Mouse (Mus musculus) heart, embryonic 15.5 days (tissue): ENCODE measurements around the gene Gm28047. TPM values are rescaled to one million over a fixed set of nuclear protein-coding genes. Genes with fewer than 3 reads are reported as not detected.

ENCODE experiments used
- ATAC-seq: fragments of 200-750 bp; cut with Nextera tagmentation; replicated peaks from 2 replicates; pipeline ENCODE4 v1.8.0; 2017; ENCODE audit warnings: low read depth, moderate TSS enrichment; ENCODE audit not compliant: insufficient number of reproducible peaks, insufficient read depth, low FRiP score
- H3K27ac ChIP-seq: fragments of 300-500 bp; sonication (generic); 2 replicates; pipeline ENCODE4 v1.5.1; 2015; ENCODE audit warnings: mild to moderate bottlenecking, inconsistent platforms
- H3K27me3 ChIP-seq: fragments of 300-500 bp; sonication (generic); 2 replicates; pipeline ENCODE4 v1.6.1; 2015; ENCODE audit warnings: inconsistent platforms
- H3K36me3 ChIP-seq: fragments of 300-500 bp; sonication (generic); 2 replicates; pipeline ENCODE4 v1.6.1; 2015; ENCODE audit warnings: mild to moderate bottlenecking, inconsistent platforms
- H3K4me1 ChIP-seq: fragments of 300-500 bp; sonication (generic); replicated peaks from 2 replicates; pipeline ENCODE4 v1.6.1; 2015; ENCODE audit warnings: inconsistent platforms
- H3K4me2 ChIP-seq: fragments of 300-500 bp; sonication (generic); 2 replicates; pipeline ENCODE4 v1.6.1; 2015; ENCODE audit warnings: inconsistent platforms, mild to moderate bottlenecking, moderate library complexity
- H3K4me3 ChIP-seq: fragments of 300-500 bp; sonication (generic); 2 replicates; pipeline ENCODE4 v1.5.1; 2015; ENCODE audit warnings: mild to moderate bottlenecking, inconsistent platforms
- H3K9ac ChIP-seq: fragments of 300-500 bp; sonication (generic); 2 replicates; pipeline ENCODE4 v1.6.1; 2015; ENCODE audit warnings: mild to moderate bottlenecking, inconsistent platforms
- H3K9me3 ChIP-seq: fragments of 300-500 bp; sonication (generic); replicated peaks from 2 replicates; pipeline ENCODE4 v1.6.1; 2016; ENCODE audit warnings: inconsistent platforms
- WGBS: fragments of 180-500 bp; shearing (Covaris S2); methylation state at CpG from one replicate; pipeline ENCODE4 v1.1.7; 2015; ENCODE audit warnings: mixed read lengths; 5-methylcytosine and 5-hydroxymethylcytosine counted together
- polyA plus RNA-seq: library from polyadenylated mRNA; unstranded; fragments of >200 nt; fragmentation: Nextera tagmentation; extraction: Ambion mirVana; gene quantifications from 2 replicates; pipeline ENCODE4 v1.2.1, GENCODE M21; 2015

Gene Gm28047
- polyA plus RNA-seq, 1 experiment from 2014 or later = not detected

GRCm38 (mm10) chr15:102505770-102506463 is 119.0 kb downstream of the Gm28047 start:
- Histone ChIP-seq H3K4me2 (no peak overlapping the region), H3K9me3 (no peaks in the 10 kb centered on the region), H3K27me3 (no peaks in the 10 kb centered on the region), H3K4me1 (peaks cover 26% of the 10 kb centered on the region), H3K9ac (no peak overlapping the region), H3K27ac (no peak overlapping the region), H3K4me3 (no peak overlapping the region), H3K36me3 (peaks cover 43% of the 10 kb centered on the region)
- WGBS = 61% methylated on average over 9 of the region's 9 CpGs
- ATAC-seq = no peak

GRCm38 (mm10) chr15:102505073-102505769 is 119.6 kb downstream of the Gm28047 start:
- H3K9me3 ChIP-seq = no peaks in the 10 kb centered on the region
- H3K4me1 ChIP-seq = peaks cover 21% of the 10 kb centered on the region
- peaks cover 50% of the 10 kb centered on the region for H3K36me3 ChIP-seq
- no peak overlapping the region for H3K9ac ChIP-seq
- H3K27ac ChIP-seq = no peak overlapping the region
- no peak overlapping the region for H3K4me2 ChIP-seq
- H3K4me3 ChIP-seq = no peak overlapping the region
- H3K27me3 ChIP-seq = no peaks in the 10 kb centered on the region
- 66% methylated on average over 12 of the region's 12 CpGs for WGBS
- no peak for ATAC-seq

- 83% methylated on average over 9 of the region's 9 CpGs for WGBS
- H3K27me3 ChIP-seq = no peaks in the 10 kb centered on the region
- no peak overlapping the region for H3K4me2 ChIP-seq
- no peaks in the 10 kb centered on the region for H3K9me3 ChIP-seq
- H3K4me3 ChIP-seq = no peak overlapping the region
- H3K9ac ChIP-seq = no peak overlapping the region
- ATAC-seq = no peak
- H3K27ac ChIP-seq = no peak overlapping the region
- H3K36me3 ChIP-seq = peaks cover 61% of the 10 kb centered on the region
- peaks cover 11% of the 10 kb centered on the region; the same call in 1 of the 2 replicates for H3K4me1 ChIP-seq
Observed at GRCm38 (mm10) chr15:102503924-102504782, 120.7 kb downstream of the Gm28047 start.

GRCm38 (mm10) chr15:102503447-102503846 is 121.4 kb downstream of the Gm28047 start, which contains the start of gene Gm10337:
Gm10337 (plus strand) TSS chr15:102503722.
- no peaks in the 10 kb centered on the region for H3K27me3 ChIP-seq
- H3K4me1 ChIP-seq = peaks cover 9% of the 10 kb centered on the region; the same call in 1 of the 2 replicates
- 94% methylated on average over 1 of the region's 1 CpGs for WGBS
- no peaks in the 10 kb centered on the region for H3K9me3 ChIP-seq
- no peak within 1 kb of the TSS for H3K9ac ChIP-seq
- ATAC-seq = no peak
- no peak within 1 kb of the TSS for H3K4me2 ChIP-seq
- H3K27ac ChIP-seq = no peak within 1 kb of the TSS
- no peak within 1 kb of the TSS for H3K4me3 ChIP-seq
- H3K36me3 ChIP-seq = peaks cover 66% of the 10 kb centered on the region

- no peak overlapping the region for H3K4me3 ChIP-seq
- no peak for ATAC-seq
- no peak overlapping the region for H3K9ac ChIP-seq
- peaks cover 77% of the 10 kb centered on the region for H3K36me3 ChIP-seq
- no peak overlapping the region for H3K4me2 ChIP-seq
- 72% methylated on average over 9 of the region's 9 CpGs for WGBS
- H3K27ac ChIP-seq = no peak overlapping the region
- H3K9me3 ChIP-seq = no peaks in the 10 kb centered on the region
- H3K4me1 ChIP-seq = peaks cover 9% of the 10 kb centered on the region; the same call in 1 of the 2 replicates
- H3K27me3 ChIP-seq = no peaks in the 10 kb centered on the region
Observed at GRCm38 (mm10) chr15:102502254-102502840, 122.5 kb downstream of the Gm28047 start.

- Histone ChIP-seq H3K4me1 (peaks cover 9% of the 10 kb centered on the region; the same call in 1 of the 2 replicates), H3K9me3 (no peaks in the 10 kb centered on the region), H3K27me3 (no peaks in the 10 kb centered on the region), H3K27ac (no peak overlapping the region), H3K4me3 (no peak overlapping the region), H3K4me2 (no peak overlapping the region), H3K9ac (no peak overlapping the region), H3K36me3 (peaks cover 88% of the 10 kb centered on the region)
- ATAC-seq = no peak; the same call in 1 of the 2 replicates
- 79% methylated on average over 19 of the region's 19 CpGs for WGBS
Observed at GRCm38 (mm10) chr15:102501084-102501814, 123.6 kb downstream of the Gm28047 start.

- H3K4me3 ChIP-seq = no peak overlapping the region
- H3K4me2 ChIP-seq = no peak overlapping the region
- H3K27me3 ChIP-seq = no peaks in the 10 kb centered on the region
- no peaks in the 10 kb centered on the region for H3K9me3 ChIP-seq
- no peak overlapping the region for H3K9ac ChIP-seq
- 80% methylated on average over 5 of the region's 5 CpGs for WGBS
- H3K36me3 ChIP-seq = peaks cover 94% of the 10 kb centered on the region
- peaks cover 5% of the 10 kb centered on the region; the same call in 1 of the 2 replicates for H3K4me1 ChIP-seq
- no peak for ATAC-seq
- H3K27ac ChIP-seq = no peak overlapping the region
Observed at GRCm38 (mm10) chr15:102500479-102500878, 124.4 kb downstream of the Gm28047 start.

GRCm38 (mm10) chr15:102499851-102500250 is 125.0 kb downstream of the Gm28047 start:
- Histone ChIP-seq H3K9ac (no peak overlapping the region), H3K27me3 (no peaks in the 10 kb centered on the region), H3K4me2 (no peak overlapping the region), H3K4me1 (no peaks in the 10 kb centered on the region), H3K36me3 (peaks cover 96% of the 10 kb centered on the region), H3K4me3 (no peak overlapping the region), H3K27ac (no peak overlapping the region), H3K9me3 (no peaks in the 10 kb centered on the region)
- 87% methylated on average over 6 of the region's 6 CpGs for WGBS
- no peak for ATAC-seq

- H3K4me1 ChIP-seq = no peaks in the 10 kb centered on the region
- WGBS = 65% methylated on average over 3 of the region's 3 CpGs
- H3K36me3 ChIP-seq = peaks cover 96% of the 10 kb centered on the region
- H3K4me3 ChIP-seq = no peak overlapping the region
- H3K9me3 ChIP-seq = no peaks in the 10 kb centered on the region
- no peak overlapping the region for H3K4me2 ChIP-seq
- H3K27me3 ChIP-seq = no peaks in the 10 kb centered on the region
- ATAC-seq = no peak
- no peak overlapping the region for H3K27ac ChIP-seq
- H3K9ac ChIP-seq = no peak overlapping the region
Observed at GRCm38 (mm10) chr15:102499370-102499769, 125.5 kb downstream of the Gm28047 start.

GRCm38 (mm10) chr15:102498322-102498721 is 126.5 kb downstream of the Gm28047 start:
- WGBS = 90% methylated on average over 3 of the region's 3 CpGs
- Histone ChIP-seq H3K4me1 (no peaks in the 10 kb centered on the region), H3K27me3 (no peaks in the 10 kb centered on the region), H3K9me3 (no peaks in the 10 kb centered on the region), H3K27ac (no peak overlapping the region), H3K4me2 (no peak overlapping the region), H3K4me3 (no peak overlapping the region), H3K9ac (no peak overlapping the region), H3K36me3 (peaks cover 96% of the 10 kb centered on the region)
- ATAC-seq = no peak
